Mouse (Mus musculus) central nervous system, embryonic 11.5 days (tissue): ENCODE data around the gene Calcoco2. TPM values are rescaled to one million over a fixed set of nuclear protein-coding genes. Genes with fewer than 3 reads are reported as not detected.

ENCODE experiments used
- polyA plus RNA-seq: library from polyadenylated mRNA; depleted of rRNA; stranded (reverse); fragments of >200 nt; gene quantifications from 2 replicates; pipeline ENCODE4 v1.2.3, GENCODE M21; 2012; rRNA removed

Calcoco2 gene
- not detected in 2 replicates for polyA plus RNA-seq

DNA sequence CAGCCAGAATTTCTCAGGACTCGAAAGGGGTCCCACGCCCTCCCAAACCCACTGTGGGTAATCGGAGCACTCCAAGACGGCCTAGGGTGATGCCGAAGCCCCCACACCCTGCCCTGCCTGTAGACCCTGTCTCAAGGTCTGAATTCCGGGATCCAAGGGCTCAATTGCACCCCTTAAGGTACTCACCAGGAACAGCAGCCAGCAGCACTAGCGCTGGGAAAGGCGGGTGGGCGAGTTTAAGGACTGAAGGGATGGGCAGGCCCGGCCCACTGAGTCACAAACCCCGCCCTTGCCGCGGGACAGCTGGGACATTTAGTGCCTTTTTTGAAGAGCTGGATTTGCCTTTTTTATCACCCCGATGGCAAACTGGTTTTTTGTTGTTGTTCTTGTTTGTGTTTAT lies at the start of gene Calcoco2:
Calcoco2 (minus strand) TSS at position 214 of the 400 bp plus-strand sequence.

DNA sequence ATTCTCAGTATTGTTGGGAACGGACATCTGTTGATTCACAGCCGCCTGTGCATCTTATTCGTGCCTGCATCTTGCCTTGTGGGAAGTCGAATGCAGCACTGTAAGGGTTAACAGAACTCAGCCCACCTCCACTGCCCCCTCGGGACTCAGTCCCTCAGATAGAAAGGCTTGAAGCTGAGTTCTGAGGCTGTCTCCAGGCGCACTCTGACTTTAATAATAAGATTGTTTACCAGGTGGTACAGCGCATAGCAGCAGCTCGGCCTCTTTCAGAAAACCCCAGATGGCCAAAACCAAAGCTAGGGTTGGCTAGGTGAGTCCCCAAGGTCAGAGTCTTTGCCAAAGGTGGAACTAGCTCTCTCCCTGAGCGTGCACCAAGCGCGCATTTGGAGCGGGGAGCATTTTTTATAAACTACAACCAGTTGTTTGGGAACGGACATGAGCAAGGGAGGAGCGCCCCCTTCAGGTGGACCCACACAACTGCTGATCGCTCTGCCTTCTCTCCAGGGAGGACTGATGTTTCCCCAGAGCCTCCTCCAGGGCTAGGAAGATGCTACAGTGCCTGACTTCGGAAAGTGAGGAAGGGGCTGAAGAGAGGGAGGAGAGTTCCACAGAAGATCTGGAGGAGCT lies 21.6 kb upstream of the Calcoco2 start, which contains the start of gene Ttll6:
Ttll6 (plus strand) TSS at position 548 of the 627 bp plus-strand sequence.

DNA sequence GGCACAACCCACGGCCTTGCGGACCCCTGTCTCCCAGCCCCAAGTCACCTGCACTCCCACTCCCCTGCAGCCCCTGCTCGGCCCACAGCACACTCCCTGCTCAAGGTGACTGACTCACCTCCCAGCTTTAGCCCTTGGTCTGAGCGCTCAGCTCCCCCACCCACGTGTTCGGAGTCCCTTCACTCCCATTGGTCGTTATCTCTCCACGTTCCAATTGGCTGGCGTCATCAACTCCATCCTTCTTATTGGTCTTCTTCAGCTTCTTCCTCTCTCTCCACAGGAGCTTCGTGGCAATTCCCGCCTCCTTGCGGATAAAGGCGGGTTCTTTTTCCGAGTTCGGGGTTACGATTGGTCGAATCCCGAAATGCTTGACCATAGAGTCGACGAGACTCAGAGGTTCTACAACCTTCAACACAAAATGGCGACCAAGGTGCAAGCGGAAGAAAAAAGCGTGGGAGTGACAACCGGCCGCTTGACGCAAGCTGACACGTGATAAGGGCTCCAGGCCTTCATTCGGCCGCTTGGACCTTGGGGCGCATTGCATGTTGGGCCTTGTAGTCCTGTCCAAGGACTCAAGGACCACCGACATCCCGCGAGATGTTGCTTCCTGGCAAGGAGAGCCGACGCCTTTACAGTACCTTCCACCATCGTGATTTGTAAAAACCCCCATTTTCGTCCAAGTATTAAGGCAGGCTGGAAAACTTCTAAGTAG lies 36.1 kb downstream of the Calcoco2 start, which contains the start of gene Atp5g1:
Atp5g1 (minus strand) TSS at position 162 of the 712 bp plus-strand sequence.

DNA sequence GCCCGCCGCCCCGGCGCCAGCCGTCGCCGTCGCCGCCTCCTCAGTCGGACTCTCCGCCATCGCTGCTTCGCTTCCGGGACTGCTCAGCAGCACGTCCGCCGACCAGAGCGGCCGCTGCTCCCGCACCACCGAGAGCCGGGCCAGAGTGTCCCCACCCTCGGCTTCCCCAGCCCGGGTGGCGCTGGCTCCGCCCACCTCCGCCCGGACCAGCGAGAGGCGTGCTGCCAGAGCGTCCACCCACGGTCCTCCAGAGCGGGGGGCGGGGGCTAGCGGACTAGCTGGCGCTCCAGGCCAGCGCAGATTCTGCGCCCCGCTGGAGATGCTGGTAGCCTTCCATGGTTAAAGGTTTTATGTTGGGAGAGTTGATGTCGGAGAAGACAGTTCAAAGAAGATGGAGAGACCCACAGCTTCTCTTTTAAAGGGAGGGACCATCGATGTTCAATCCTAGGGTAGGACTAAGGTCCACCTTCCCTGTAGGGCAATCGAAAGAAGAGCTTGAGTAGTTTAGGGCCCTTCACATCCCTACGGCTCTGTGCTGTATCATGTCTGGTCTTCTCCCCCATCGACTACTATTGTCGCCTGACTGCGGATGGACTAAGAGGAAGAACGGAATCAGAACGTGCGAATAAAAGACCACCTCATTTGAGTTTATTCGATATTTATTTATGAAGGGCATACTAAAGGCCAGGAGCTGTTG lies 46.4 kb downstream of the Calcoco2 start, which contains the start of gene Ube2z:
Ube2z (minus strand) TSS at position 174 of the 697 bp plus-strand sequence.

Other genes with a start within 250 kb of the Calcoco2 start
- 0.11 TPM in 1 of 2 replicates, not detected in the other for gene B4galnt2, start 197.1 kb downstream of the Calcoco2 start, polyA plus RNA-seq
- 51.9 and 53.4 TPM in 2 replicates for gene Igf2bp1, start 106.0 kb downstream of the Calcoco2 start, polyA plus RNA-seq
- gene Gip, start 87.4 kb downstream of the Calcoco2 start, polyA plus RNA-seq, result 0.18 TPM in 1 of 2 replicates, not detected in the other
- 49.4 and 59.9 TPM in 2 replicates for gene Snf8, start 77.1 kb downstream of the Calcoco2 start, polyA plus RNA-seq
- 37.6 and 45.1 TPM in 2 replicates for gene Ube2z, start 46.6 kb downstream of the Calcoco2 start, polyA plus RNA-seq
- gene Atp5g1, start 36.3 kb downstream of the Calcoco2 start, polyA plus RNA-seq, result 217 and 260 TPM in 2 replicates
- gene Ttll6, start 21.8 kb upstream of the Calcoco2 start, polyA plus RNA-seq, result 0.06 and 0.08 TPM in 2 replicates
- gene Hoxb13, start 82.4 kb upstream of the Calcoco2 start, polyA plus RNA-seq, result 0.09 TPM in 1 of 2 replicates, not detected in the other
- 0.19 and 33.6 TPM in 2 replicates for gene Hoxb9, start 159.5 kb upstream of the Calcoco2 start, polyA plus RNA-seq
- gene Hoxb8, start 169.9 kb upstream of the Calcoco2 start, polyA plus RNA-seq, result 0.85 and 34.6 TPM in 2 replicates
- 1.5 and 10.7 TPM in 2 replicates for gene Hoxb7, start 174.7 kb upstream of the Calcoco2 start, polyA plus RNA-seq
- gene Hoxb6, start 180.5 kb upstream of the Calcoco2 start, polyA plus RNA-seq, result 1.6 and 25.5 TPM in 2 replicates
- gene Hoxb5, start 191.4 kb upstream of the Calcoco2 start, polyA plus RNA-seq, result 0.56 and 17.7 TPM in 2 replicates
- gene Hoxb4, start 206.3 kb upstream of the Calcoco2 start, polyA plus RNA-seq, result 1.6 and 11.1 TPM in 2 replicates
- 2.1 and 37.0 TPM in 2 replicates for gene Hoxb3, start 211.4 kb upstream of the Calcoco2 start, polyA plus RNA-seq
- gene Hoxb2, start 238.6 kb upstream of the Calcoco2 start, polyA plus RNA-seq, result 2.4 and 26.0 TPM in 2 replicates